Mouse (Mus musculus) midbrain, embryonic 10.5 days (tissue): ENCODE measurements around the gene Agmat. TPM values are rescaled to one million over a fixed set of nuclear protein-coding genes. Genes with fewer than 3 reads are reported as not detected.
"Not testable (repeated sequence)": the region's sequence is repeated elsewhere in the genome, so short reads cannot be mapped to it uniquely, and the experiment has no call there.

Experiments used
- DNase-seq: peaks from one replicate; pipeline ENCODE4 v3.0.0-alpha.2; 2017; ENCODE audit warnings: low spot score
- H3K27ac ChIP-seq: fragments of 300-500 bp; sonication (generic); replicated peaks from 2 replicates; pipeline ENCODE4 v1.5.1; 2016; ENCODE audit warnings: mild to moderate bottlenecking
- H3K27me3 ChIP-seq: fragments of 300-500 bp; sonication (generic); 2 replicates; pipeline ENCODE4 v1.6.1; 2016; ENCODE audit warnings: low read depth, mild to moderate bottlenecking; ENCODE audit not compliant: poor library complexity, severe bottlenecking
- H3K36me3 ChIP-seq: fragments of 300-500 bp; sonication (generic); 2 replicates; pipeline ENCODE4 v1.6.1; 2016; ENCODE audit warnings: mild to moderate bottlenecking, moderate library complexity
- H3K4me1 ChIP-seq: fragments of 300-500 bp; sonication (generic); 2 replicates; pipeline ENCODE4 v1.6.1; 2016
- H3K4me3 ChIP-seq: fragments of 300-500 bp; sonication (generic); 2 replicates; pipeline ENCODE4 v1.5.1; 2016; ENCODE audit warnings: mild to moderate bottlenecking, moderate library complexity
- H3K9me3 ChIP-seq: fragments of 300-500 bp; sonication (generic); replicated peaks from 2 replicates; pipeline ENCODE4 v1.6.1; 2016; ENCODE audit warnings: mild to moderate bottlenecking
- WGBS: fragments of 180-500 bp; shearing (Covaris S2); methylation state at CpG from one replicate; pipeline ENCODE4 v1.1.7; 2016; 5-methylcytosine and 5-hydroxymethylcytosine counted together
- polyA plus RNA-seq: library from polyadenylated mRNA; unstranded; fragments of >200 nt; fragmentation: Nextera tagmentation; extraction: Ambion mirVana; gene quantifications from 2 replicates; pipeline ENCODE4 v1.2.1, GENCODE M21; 2016

Agmat gene
- polyA plus RNA-seq, 1 experiment from 2014 or later = not detected

DNA sequence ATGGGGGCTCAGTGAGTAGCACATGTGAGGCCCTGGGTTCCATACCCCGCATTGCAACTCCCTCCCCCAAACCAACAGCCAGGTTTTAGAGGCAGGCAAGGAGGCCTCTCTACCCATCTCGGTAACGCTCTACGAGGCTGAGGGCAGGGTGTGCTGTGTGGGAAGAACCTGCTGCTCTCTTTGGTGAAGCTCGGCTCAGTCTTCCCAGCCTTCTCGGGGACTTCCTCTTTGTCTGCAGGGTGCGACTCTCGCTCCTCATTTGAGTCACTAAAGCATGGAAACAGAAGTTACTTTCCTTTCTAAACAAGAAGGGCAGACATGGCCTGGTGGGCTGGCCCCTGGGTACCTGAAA, 19.8 kb downstream of the Agmat start:
- H3K9me3 ChIP-seq = no peaks in the 10 kb centered on the region
- DNase-seq = no peak
- peaks cover 96% of the 10 kb centered on the region for H3K36me3 ChIP-seq
- no peak overlapping the region for H3K27ac ChIP-seq
- H3K4me1 ChIP-seq = no peaks in the 10 kb centered on the region
- no peaks in the 10 kb centered on the region for H3K27me3 ChIP-seq
- H3K4me3 ChIP-seq = no peak overlapping the region
- WGBS = 95% methylated on average over 8 of the region's 8 CpGs

DNA sequence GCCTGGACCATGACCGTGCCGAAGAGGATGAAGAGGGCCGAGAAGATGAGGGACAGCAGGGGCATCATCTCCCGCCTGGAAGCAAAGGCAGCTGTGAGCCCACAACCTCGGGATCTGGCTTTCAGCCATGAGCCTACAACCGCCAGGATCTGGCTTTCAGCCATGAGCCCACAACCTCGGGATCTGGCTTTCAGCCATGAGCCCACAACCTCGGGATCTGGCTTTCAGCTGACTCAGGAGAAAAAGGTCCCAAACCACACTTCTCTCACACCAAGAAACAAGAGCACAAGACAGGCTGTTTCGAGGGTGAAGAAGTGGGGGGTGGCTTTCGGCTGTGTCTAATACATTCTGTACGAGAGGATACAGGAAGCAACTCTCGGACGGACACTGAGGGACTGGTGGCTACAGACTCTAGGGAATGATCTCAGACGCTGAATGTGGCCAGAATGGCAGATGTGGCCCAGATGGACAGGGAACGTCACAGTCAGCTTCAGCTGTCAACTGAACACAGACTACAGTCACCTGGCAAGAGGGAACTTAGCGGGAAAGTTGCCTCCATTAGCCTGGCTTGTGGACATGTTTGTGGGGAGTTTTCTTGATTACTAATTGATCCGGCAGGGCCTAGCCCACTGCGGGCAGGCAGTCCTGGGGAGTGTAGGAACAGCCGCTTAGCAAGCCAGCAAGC, 20.3 kb downstream of the Agmat start:
- WGBS = 89% methylated on average over 19 of the region's 19 CpGs
- peaks cover 96% of the 10 kb centered on the region for H3K36me3 ChIP-seq

DNA sequence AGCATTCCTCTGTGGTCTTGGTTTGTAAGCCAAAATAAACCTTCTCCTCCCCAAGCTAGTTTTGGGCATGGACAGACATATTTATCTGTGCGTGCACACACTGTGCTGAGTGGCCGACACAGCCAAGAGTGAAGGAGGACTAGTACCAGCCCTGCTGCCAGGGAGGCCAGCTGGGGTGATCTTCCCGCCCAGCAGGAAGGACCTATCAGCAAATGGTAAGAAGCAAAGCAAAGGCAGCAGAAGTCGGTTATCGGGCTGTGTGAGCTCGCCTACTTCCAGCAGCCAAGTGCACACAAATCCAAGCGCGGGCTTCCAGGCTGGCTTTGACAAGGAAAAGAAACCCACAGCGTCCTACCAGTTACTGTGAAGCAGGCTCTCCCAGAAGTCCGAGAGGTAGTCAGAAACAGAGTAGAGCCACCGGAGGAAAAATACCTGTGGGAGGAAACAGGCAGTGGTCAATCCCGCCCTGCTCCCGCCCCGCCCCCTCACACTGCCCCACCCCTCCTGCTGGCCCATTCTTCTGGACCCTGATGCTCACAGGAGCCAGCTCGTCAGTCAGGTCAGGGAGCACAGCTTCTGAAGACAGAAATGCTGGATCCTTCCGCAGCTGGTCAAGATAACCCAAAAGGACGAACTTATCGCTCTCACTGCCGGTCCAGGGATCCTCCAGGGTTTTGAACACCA, 21.0 kb downstream of the Agmat start:
- DNase-seq = no peak
- no peak overlapping the region for H3K27ac ChIP-seq
- no peaks in the 10 kb centered on the region for H3K27me3 ChIP-seq
- no peaks in the 10 kb centered on the region for H3K9me3 ChIP-seq
- 76% methylated on average over 19 of the region's 19 CpGs for WGBS
- peaks cover 96% of the 10 kb centered on the region for H3K36me3 ChIP-seq
- no peaks in the 10 kb centered on the region for H3K4me1 ChIP-seq
- no peak overlapping the region for H3K4me3 ChIP-seq

More for the DNA sequence above, 20.3 kb downstream of the Agmat start:
- Histone ChIP-seq H3K27ac (no peak overlapping the region), H3K27me3 (no peaks in the 10 kb centered on the region), H3K9me3 (no peaks in the 10 kb centered on the region), H3K4me3 (no peak overlapping the region), H3K4me1 (no peaks in the 10 kb centered on the region)
- no peak for DNase-seq

DNA sequence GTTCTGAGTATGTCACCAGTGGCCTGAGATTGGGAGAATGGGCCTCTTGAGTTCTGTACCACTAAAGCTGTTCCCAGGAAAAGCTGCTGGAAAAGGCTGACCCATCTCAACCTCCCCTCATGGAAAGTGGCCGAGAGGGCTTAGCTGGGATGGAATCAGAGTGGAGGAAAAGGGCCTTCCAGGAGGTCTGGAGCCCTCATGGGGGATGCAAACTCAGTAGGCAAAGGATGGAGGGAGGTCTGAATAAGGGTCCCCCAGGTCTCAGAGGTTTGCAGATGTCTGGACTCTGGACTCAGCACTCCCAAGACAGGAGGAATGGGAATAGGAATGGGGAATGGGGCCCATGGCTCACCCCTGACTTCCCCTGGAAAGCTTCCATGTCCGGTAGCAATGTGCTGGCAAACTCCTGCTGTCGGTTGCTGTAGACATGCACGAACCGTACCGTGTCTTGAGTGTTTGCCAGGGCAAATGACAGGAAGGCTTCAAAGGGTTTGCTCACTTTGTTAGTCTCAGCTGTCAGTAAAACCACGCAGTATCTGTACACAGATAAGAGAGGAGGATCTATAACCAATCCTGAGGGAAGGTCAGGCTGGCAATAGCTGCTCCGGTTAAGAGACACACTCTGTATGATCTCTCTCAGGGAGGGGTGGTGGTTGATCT, 23.2 kb downstream of the Agmat start:
- Histone ChIP-seq H3K27me3 (no peaks in the 10 kb centered on the region), H3K36me3 (peaks cover 96% of the 10 kb centered on the region), H3K27ac (no peak overlapping the region), H3K9me3 (no peaks in the 10 kb centered on the region), H3K4me3 (no peak overlapping the region), H3K4me1 (no peaks in the 10 kb centered on the region)
- WGBS = 95% methylated on average over 8 of the region's 8 CpGs
- DNase-seq = no peak

DNA sequence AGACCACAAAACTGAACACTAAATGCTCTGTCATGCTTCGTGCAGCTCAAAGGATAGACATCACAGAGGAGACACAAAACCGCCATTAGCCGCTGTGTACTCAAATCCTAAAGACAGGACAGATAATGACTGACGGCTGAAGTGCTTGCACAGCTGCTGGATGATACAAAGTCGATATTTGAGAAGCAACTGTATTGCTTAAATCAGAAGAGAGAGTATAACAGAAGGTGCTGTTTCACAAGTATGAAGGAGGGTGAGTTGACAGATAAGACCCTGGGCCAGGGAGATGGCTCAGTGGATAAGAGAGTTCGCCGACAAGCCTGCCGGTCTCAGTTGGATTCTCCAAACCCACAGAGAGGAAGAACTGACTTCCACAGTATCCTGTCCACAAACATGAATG, 25.4 kb downstream of the Agmat start:
- Histone ChIP-seq H3K36me3 (peaks cover 100% of the 10 kb centered on the region), H3K27ac (no peak overlapping the region), H3K9me3 (no peaks in the 10 kb centered on the region), H3K4me3 (no peak overlapping the region), H3K27me3 (no peaks in the 10 kb centered on the region), H3K4me1 (no peaks in the 10 kb centered on the region)
- DNase-seq = no peak
- 91% methylated on average over 8 of the region's 8 CpGs for WGBS

DNA sequence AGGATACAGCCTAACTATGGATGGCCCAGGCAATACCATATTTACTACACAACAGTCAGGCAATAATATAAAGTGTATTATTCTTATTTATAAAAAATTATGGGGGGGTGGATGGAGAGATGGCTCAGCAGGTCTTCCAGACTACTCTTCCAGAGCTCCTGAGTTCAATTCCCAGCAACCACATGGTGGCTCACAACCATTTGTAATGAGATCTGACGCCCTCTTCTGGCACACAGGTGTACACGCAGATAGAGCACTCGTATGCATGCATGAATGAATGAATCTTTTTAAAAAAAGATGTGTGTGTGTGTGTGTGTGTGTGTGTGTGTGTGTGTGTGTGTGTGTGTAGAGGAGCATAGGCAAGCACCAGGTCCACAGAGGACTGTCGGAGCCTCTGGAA, 26.5 kb downstream of the Agmat start:
- H3K27me3 ChIP-seq, H3K27ac ChIP-seq, H3K4me1 ChIP-seq, H3K9me3 ChIP-seq, DNase-seq, H3K4me3 ChIP-seq: not testable (repeated sequence)
- H3K36me3 ChIP-seq = peaks cover 99% of the 10 kb centered on the region
- WGBS = 83% methylated on average over 4 of the region's 4 CpGs

DNA sequence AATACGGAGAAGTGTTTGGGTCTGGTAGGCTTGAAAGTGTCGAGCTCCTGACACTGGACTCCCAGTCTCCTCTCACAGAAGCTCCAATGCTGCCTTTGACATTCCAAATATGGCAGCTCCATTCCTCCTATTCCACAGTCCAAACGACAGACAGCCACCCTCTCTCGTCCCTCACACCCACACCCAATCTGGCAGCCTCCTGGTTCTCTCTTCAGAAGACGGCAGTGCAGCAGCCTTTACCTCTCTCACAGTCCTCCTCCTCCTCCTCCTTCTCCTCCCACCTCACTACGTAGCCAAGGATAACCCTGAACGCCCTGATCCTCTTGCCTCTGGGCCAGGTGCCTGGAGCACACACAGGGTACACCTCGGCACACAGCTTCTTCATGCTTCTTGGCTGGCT, 33.4 kb downstream of the Agmat start:
- WGBS = 94% methylated on average over 8 of the region's 8 CpGs
- no peaks in the 10 kb centered on the region for H3K27me3 ChIP-seq
- no peak overlapping the region for H3K27ac ChIP-seq
- no peak overlapping the region for H3K4me3 ChIP-seq
- H3K36me3 ChIP-seq = peaks cover 99% of the 10 kb centered on the region
- no peaks in the 10 kb centered on the region for H3K9me3 ChIP-seq
- no peak for DNase-seq
- H3K4me1 ChIP-seq = no peaks in the 10 kb centered on the region

DNA sequence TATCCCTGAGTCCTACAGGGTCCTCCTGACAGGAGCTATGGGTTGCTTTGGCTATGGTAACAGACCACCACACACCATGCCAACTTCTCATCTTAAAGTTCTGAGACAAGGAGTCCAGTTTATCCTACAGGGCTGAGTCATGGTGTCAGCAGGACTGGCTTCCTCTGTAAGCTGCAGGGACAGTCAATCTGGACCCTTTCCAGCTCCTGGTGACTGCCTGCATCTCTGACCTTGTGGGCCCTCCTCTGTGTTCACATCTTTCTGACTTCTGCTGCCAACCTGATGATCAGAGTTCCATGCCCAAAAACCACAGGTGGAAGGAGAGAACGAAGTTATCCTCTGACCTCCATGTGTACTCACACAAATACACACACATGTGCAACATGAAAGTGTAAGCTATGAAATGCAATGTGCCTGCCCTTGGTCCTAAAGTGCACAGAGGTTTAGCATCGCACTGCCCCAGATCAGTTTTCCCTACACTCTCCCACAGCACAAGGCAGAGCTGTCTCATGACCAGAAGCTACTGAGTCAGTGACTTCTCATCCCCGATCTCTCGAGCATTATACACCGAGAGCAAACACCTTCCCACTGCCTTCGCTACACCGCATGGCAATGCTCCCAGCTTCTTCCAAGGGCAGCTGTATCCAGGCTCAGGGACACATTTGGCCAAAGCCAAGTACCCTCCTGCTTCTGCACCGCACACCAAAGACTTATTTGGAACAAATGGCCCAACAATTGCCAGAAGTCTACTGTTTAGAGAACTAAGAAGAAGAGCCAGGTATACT, 34.9 kb downstream of the Agmat start:
- DNase-seq = no peak
- H3K4me3 ChIP-seq = no peak overlapping the region
- no peak overlapping the region for H3K27ac ChIP-seq
- no peaks in the 10 kb centered on the region for H3K9me3 ChIP-seq
- 96% methylated on average over 8 of the region's 8 CpGs for WGBS
- H3K27me3 ChIP-seq = no peaks in the 10 kb centered on the region
- no peaks in the 10 kb centered on the region for H3K4me1 ChIP-seq
- H3K36me3 ChIP-seq = peaks cover 97% of the 10 kb centered on the region

DNA sequence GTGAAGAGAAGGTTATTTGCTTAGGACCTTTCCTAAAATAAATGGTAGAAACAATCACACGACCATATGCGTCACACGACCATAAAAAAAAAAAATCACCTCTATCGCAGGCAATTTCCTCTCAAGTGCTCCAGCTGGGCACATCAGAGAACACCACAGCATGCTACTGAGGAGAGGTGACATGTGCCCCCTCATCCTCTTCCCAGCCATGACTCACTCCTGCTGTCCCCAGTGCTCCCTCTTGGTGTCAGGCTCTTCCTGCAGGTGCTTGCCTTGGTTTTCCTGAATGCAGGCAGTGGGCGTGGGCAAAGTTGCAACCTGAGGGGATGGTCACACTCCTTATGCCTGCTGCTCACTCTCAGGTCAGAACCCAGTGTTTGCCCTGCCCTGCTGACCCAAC, 38.4 kb downstream of the Agmat start:
- Histone ChIP-seq H3K36me3 (peaks cover 83% of the 10 kb centered on the region), H3K9me3 (no peaks in the 10 kb centered on the region), H3K27ac (no peak overlapping the region), H3K4me3 (no peak overlapping the region), H3K4me1 (peaks cover 5% of the 10 kb centered on the region), H3K27me3 (no peaks in the 10 kb centered on the region)
- DNase-seq = no peak
- WGBS = 92% methylated on average over 5 of the region's 5 CpGs

DNA sequence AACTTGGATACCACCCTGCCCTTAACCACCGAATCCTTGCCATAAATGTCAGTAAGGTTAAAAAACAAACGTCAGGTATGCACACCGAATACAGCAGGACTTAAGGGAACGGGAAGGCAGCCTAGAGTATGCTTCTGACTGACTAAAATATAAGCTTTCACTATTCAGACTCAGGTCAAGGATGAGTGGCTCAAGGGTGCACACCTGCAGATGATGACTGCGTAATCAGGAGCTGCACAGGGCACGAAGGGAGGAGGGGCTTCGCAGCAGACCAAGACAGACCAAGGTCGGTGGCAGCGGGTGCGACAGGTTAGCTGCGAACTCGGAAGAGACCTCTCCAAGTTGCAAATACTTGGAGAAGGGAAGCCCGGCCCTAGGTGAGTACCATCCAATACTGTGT, 39.7 kb downstream of the Agmat start:
- no peak overlapping the region for H3K27ac ChIP-seq
- no peak overlapping the region for H3K4me3 ChIP-seq
- peaks cover 12% of the 10 kb centered on the region for H3K4me1 ChIP-seq
- no peaks in the 10 kb centered on the region for H3K9me3 ChIP-seq
- peaks cover 70% of the 10 kb centered on the region for H3K36me3 ChIP-seq
- no peaks in the 10 kb centered on the region for H3K27me3 ChIP-seq
- WGBS = 93% methylated on average over 13 of the region's 13 CpGs
- DNase-seq = no peak

DNA sequence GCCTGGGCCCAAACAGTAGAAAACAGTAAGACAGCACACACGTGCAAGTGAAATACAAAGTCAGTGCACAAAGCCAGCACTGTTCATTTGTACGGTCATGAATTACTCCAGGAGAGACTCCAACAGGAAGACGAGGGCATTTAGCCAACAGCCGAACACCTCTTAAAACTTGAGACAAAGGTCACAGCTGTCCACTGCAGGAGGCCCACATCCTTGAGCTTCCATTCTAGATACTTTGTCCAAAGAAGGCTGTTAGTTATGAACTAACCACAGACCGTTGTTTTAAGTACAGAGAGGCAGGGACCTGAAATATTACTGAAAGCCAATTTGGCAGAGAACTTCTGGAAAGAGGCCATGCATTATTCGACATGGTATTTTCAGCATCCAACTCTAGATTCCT, 40.6 kb downstream of the Agmat start:
- Histone ChIP-seq H3K9me3 (no peaks in the 10 kb centered on the region), H3K36me3 (peaks cover 61% of the 10 kb centered on the region), H3K4me3 (no peak overlapping the region), H3K27ac (no peak overlapping the region), H3K4me1 (peaks cover 13% of the 10 kb centered on the region), H3K27me3 (no peaks in the 10 kb centered on the region)
- WGBS = 88% methylated on average over 6 of the region's 6 CpGs
- DNase-seq = no peak

DNA sequence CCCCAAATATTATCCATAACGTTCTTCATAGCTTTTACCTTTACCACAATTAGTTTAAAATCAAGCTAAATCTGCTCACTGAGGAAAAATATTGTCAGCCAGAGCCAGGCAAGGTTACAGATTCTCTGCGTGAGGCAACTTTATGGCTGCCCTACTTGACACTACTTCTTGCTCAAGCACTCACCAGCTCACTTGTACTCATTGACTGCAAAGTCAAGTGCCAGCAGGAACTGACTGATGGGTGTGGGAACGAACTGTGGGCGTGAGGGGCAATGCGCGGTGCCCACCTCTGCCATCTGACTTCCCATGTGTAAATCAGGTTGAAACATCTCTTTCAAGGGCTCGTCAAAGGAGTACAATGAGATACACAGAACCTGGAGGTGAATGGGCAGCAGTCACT, 41.0 kb downstream of the Agmat start:
- Histone ChIP-seq H3K27me3 (no peaks in the 10 kb centered on the region), H3K4me1 (peaks cover 13% of the 10 kb centered on the region), H3K27ac (no peak overlapping the region), H3K9me3 (no peaks in the 10 kb centered on the region), H3K36me3 (peaks cover 57% of the 10 kb centered on the region), H3K4me3 (no peak overlapping the region)
- DNase-seq = no peak
- WGBS = 94% methylated on average over 7 of the region's 7 CpGs
